Mouse (Mus musculus) kidney, embryonic 14.5 days (tissue): ENCODE data around the gene Hoxb6. TPM values are rescaled to one million over a fixed set of nuclear protein-coding genes. Genes with fewer than 3 reads are reported as not detected.
A peak's percentile ranks its signal among the peaks of the same experiment; 100 is the strongest.

Source experiments
- ATAC-seq: fragments of 200-750 bp; cut with Nextera tagmentation; 2 replicates; pipeline ENCODE4 v1.8.0; 2017; ENCODE audit warnings: moderate number of reproducible peaks, mild to moderate bottlenecking, moderate TSS enrichment, moderate library complexity; ENCODE audit not compliant: low FRiP score, low TSS enrichment
- H3K27ac ChIP-seq: fragments of 300-500 bp; sonication (generic); 2 replicates; pipeline ENCODE4 v1.5.1; 2014; ENCODE audit warnings: low read depth, mild to moderate bottlenecking, low read length, moderate library complexity, mixed read lengths
- H3K27me3 ChIP-seq: fragments of 300-500 bp; sonication (generic); 2 replicates; pipeline ENCODE4 v1.6.1; 2014; ENCODE audit warnings: mild to moderate bottlenecking, low read length; ENCODE audit not compliant: control insufficient read depth, insufficient read depth
- H3K36me3 ChIP-seq: fragments of 300-500 bp; sonication (generic); 2 replicates; pipeline ENCODE4 v1.6.1; 2014; ENCODE audit warnings: low read length, mixed read lengths; ENCODE audit not compliant: control insufficient read depth, insufficient read depth
- H3K4me1 ChIP-seq: fragments of 300-500 bp; sonication (generic); 2 replicates; pipeline ENCODE4 v1.6.1; 2014; ENCODE audit warnings: low read length, mixed read lengths; ENCODE audit not compliant: control insufficient read depth, insufficient read depth
- H3K4me2 ChIP-seq: fragments of 300-500 bp; sonication (generic); replicated peaks from 2 replicates; pipeline ENCODE4 v1.6.1; 2014; ENCODE audit warnings: low read depth, mild to moderate bottlenecking, low read length
- H3K4me3 ChIP-seq: fragments of 300-500 bp; sonication (generic); 2 replicates; pipeline ENCODE4 v1.5.1; 2014; ENCODE audit warnings: mild to moderate bottlenecking, low read length
- H3K9ac ChIP-seq: fragments of 300-500 bp; sonication (generic); 2 replicates; pipeline ENCODE4 v1.6.1; 2014; ENCODE audit warnings: low read depth, mild to moderate bottlenecking, low read length, moderate library complexity
- H3K9me3 ChIP-seq: fragments of 300-500 bp; sonication (generic); 2 replicates; pipeline ENCODE4 v1.6.1; 2016; ENCODE audit warnings: low read length; ENCODE audit not compliant: control insufficient read depth
- WGBS: fragments of 180-500 bp; shearing (Covaris S2); extraction: QIAGEN DNeasy Blood & Tissue Kit; methylation state at CpG from one replicate; pipeline ENCODE4 v1.1.7; 2014; 5-methylcytosine and 5-hydroxymethylcytosine counted together
- polyA plus RNA-seq: library from polyadenylated mRNA; unstranded; fragments of >200 nt; fragmentation: Nextera tagmentation; extraction: Ambion mirVana; gene quantifications from 2 replicates; pipeline ENCODE4 v1.2.1, GENCODE M21; 2014

Hoxb6 gene
- polyA plus RNA-seq, 1 experiment from 2014 or later: 44.1 TPM

GRCm38 (mm10) chr11:96259038-96259437, 33.2 kb upstream of the Hoxb6 start:
- no peak overlapping the region; the same call in 1 of the 2 replicates for H3K9ac ChIP-seq
- H3K27me3 ChIP-seq: peaks cover 3% of the 10 kb centered on the region
- peaks cover 85% of the 10 kb centered on the region for H3K4me1 ChIP-seq
- H3K4me3 ChIP-seq: no peak overlapping the region
- no peaks in the 10 kb centered on the region for H3K9me3 ChIP-seq
- H3K27ac ChIP-seq: peak overlapping the region; percentile 47
- no peak overlapping the region; the same call in 1 of the 2 replicates for H3K4me2 ChIP-seq
- peak; percentile 20 for ATAC-seq
- H3K36me3 ChIP-seq: peaks cover 14% of the 10 kb centered on the region; the same call in 1 of the 2 replicates
- 19% methylated on average over 2 of the region's 2 CpGs for WGBS

- Histone ChIP-seq H3K9me3 (no peaks in the 10 kb centered on the region), H3K4me2 (no peak overlapping the region), H3K36me3 (peaks cover 19% of the 10 kb centered on the region; the same call in 1 of the 2 replicates), H3K27me3 (peaks cover 3% of the 10 kb centered on the region), H3K4me1 (peaks cover 85% of the 10 kb centered on the region), H3K4me3 (no peak overlapping the region), H3K27ac (peak overlapping the region; percentile 47; the same call in 1 of the 2 replicates), H3K9ac (no peak overlapping the region)
- WGBS: 17% methylated on average over 1 of the region's 1 CpGs
- ATAC-seq: no peak
Observed at GRCm38 (mm10) chr11:96259511-96259910, 32.8 kb upstream of the Hoxb6 start.

- 7% methylated on average over 23 of the region's 23 CpGs for WGBS
- H3K9ac ChIP-seq: 0 out of 2 replicates have a peak overlapping the region, but pooled peaks have one; percentile 31
Observed at GRCm38 (mm10) chr11:96260310-96260970, 31.8 kb upstream of the Hoxb6 start.

GRCm38 (mm10) chr11:96261323-96261890, 30.9 kb upstream of the Hoxb6 start:
- H3K4me1 ChIP-seq: peaks cover 84% of the 10 kb centered on the region

More at GRCm38 (mm10) chr11:96260310-96260970, 31.8 kb upstream of the Hoxb6 start:
- peaks cover 24% of the 10 kb centered on the region; the same call in 1 of the 2 replicates for H3K36me3 ChIP-seq
- H3K4me3 ChIP-seq: 0 out of 2 replicates have a peak overlapping the region, but pooled peaks have one; percentile 8
- no peaks in the 10 kb centered on the region for H3K9me3 ChIP-seq
- no peaks in the 10 kb centered on the region; the same call in 1 of the 2 replicates for H3K27me3 ChIP-seq
- H3K27ac ChIP-seq: peak overlapping the region; percentile 43; the same call in 1 of the 2 replicates
- peak overlapping the region; percentile 25 for H3K4me2 ChIP-seq
- H3K4me1 ChIP-seq: peaks cover 83% of the 10 kb centered on the region
- no peak for ATAC-seq

GRCm38 (mm10) chr11:96262262-96262830, 29.9 kb upstream of the Hoxb6 start:
- Histone ChIP-seq H3K36me3 (peaks cover 31% of the 10 kb centered on the region; the same call in 1 of the 2 replicates), H3K4me2 (no peak overlapping the region), H3K9ac (no peak overlapping the region), H3K27me3 (no peaks in the 10 kb centered on the region; the same call in 1 of the 2 replicates), H3K4me3 (no peak overlapping the region), H3K27ac (no peak overlapping the region), H3K9me3 (no peaks in the 10 kb centered on the region), H3K4me1 (peaks cover 83% of the 10 kb centered on the region)
- 33% methylated on average over 6 of the region's 6 CpGs for WGBS
- no peak for ATAC-seq

More at GRCm38 (mm10) chr11:96261323-96261890, 30.9 kb upstream of the Hoxb6 start:
- Histone ChIP-seq H3K36me3 (peaks cover 24% of the 10 kb centered on the region; the same call in 1 of the 2 replicates), H3K4me2 (peak overlapping the region; percentile 22; the same call in 1 of the 2 replicates), H3K9me3 (no peaks in the 10 kb centered on the region), H3K27ac (peak overlapping the region; percentile 43; the same call in 1 of the 2 replicates), H3K27me3 (no peaks in the 10 kb centered on the region; the same call in 1 of the 2 replicates), H3K4me3 (no peak overlapping the region), H3K9ac (no peak overlapping the region)
- 5% methylated on average over 24 of the region's 24 CpGs for WGBS
- peak; percentile 64 for ATAC-seq

GRCm38 (mm10) chr11:96263636-96264389, 28.5 kb upstream of the Hoxb6 start:
- no peaks in the 10 kb centered on the region for H3K9me3 ChIP-seq

GRCm38 (mm10) chr11:96264390-96265020, 27.8 kb upstream of the Hoxb6 start:
- no peaks in the 10 kb centered on the region; the same call in 1 of the 2 replicates for H3K27me3 ChIP-seq
- H3K4me1 ChIP-seq: peaks cover 72% of the 10 kb centered on the region
- peaks cover 36% of the 10 kb centered on the region; the same call in 1 of the 2 replicates for H3K36me3 ChIP-seq
- no peak overlapping the region for H3K4me3 ChIP-seq
- no peak for ATAC-seq
- 54% methylated on average over 8 of the region's 8 CpGs for WGBS
- no peaks in the 10 kb centered on the region for H3K9me3 ChIP-seq
- H3K4me2 ChIP-seq: no peak overlapping the region
- H3K9ac ChIP-seq: no peak overlapping the region
- no peak overlapping the region for H3K27ac ChIP-seq

More at GRCm38 (mm10) chr11:96263636-96264389, 28.5 kb upstream of the Hoxb6 start:
- Histone ChIP-seq H3K27ac (no peak overlapping the region), H3K4me2 (peak overlapping the region; percentile 6; the same call in 1 of the 2 replicates), H3K4me3 (no peak overlapping the region), H3K4me1 (peaks cover 73% of the 10 kb centered on the region), H3K27me3 (no peaks in the 10 kb centered on the region; the same call in 1 of the 2 replicates), H3K36me3 (peaks cover 36% of the 10 kb centered on the region; the same call in 1 of the 2 replicates), H3K9ac (peak overlapping the region; percentile 18; the same call in 1 of the 2 replicates)
- ATAC-seq: no peak
- 19% methylated on average over 33 of the region's 33 CpGs for WGBS

- peak overlapping the region; percentile 74 for H3K27ac ChIP-seq
- ATAC-seq: no peak
- peak overlapping the region; percentile 28; the same call in 1 of the 2 replicates for H3K9ac ChIP-seq
- H3K36me3 ChIP-seq: peaks cover 36% of the 10 kb centered on the region; the same call in 1 of the 2 replicates
- H3K4me1 ChIP-seq: peaks cover 73% of the 10 kb centered on the region
- H3K4me3 ChIP-seq: no peak overlapping the region
- 15% methylated on average over 7 of the region's 7 CpGs for WGBS
- no peaks in the 10 kb centered on the region for H3K9me3 ChIP-seq
- H3K4me2 ChIP-seq: no peak overlapping the region; the same call in 1 of the 2 replicates
- no peaks in the 10 kb centered on the region; the same call in 1 of the 2 replicates for H3K27me3 ChIP-seq
Observed at GRCm38 (mm10) chr11:96265954-96266353, 26.3 kb upstream of the Hoxb6 start.
